Mouse (Mus musculus): ENCODE results near the gene Pitpnm2. TPM values are rescaled to one million over a fixed set of nuclear protein-coding genes. Genes with fewer than 3 reads are reported as not detected.
A peak's percentile ranks its signal among the peaks of the same experiment; 100 is the strongest.
"Not testable (repeated sequence)": the region's sequence is repeated elsewhere in the genome, so short reads cannot be mapped to it uniquely, and the experiment has no call there.

Gene Pitpnm2
- polyA plus RNA-seq (2015; fragmentation: Nextera tagmentation; extraction: Ambion mirVana), result 1.6 and 1.9 TPM in 2 replicates

DNA sequence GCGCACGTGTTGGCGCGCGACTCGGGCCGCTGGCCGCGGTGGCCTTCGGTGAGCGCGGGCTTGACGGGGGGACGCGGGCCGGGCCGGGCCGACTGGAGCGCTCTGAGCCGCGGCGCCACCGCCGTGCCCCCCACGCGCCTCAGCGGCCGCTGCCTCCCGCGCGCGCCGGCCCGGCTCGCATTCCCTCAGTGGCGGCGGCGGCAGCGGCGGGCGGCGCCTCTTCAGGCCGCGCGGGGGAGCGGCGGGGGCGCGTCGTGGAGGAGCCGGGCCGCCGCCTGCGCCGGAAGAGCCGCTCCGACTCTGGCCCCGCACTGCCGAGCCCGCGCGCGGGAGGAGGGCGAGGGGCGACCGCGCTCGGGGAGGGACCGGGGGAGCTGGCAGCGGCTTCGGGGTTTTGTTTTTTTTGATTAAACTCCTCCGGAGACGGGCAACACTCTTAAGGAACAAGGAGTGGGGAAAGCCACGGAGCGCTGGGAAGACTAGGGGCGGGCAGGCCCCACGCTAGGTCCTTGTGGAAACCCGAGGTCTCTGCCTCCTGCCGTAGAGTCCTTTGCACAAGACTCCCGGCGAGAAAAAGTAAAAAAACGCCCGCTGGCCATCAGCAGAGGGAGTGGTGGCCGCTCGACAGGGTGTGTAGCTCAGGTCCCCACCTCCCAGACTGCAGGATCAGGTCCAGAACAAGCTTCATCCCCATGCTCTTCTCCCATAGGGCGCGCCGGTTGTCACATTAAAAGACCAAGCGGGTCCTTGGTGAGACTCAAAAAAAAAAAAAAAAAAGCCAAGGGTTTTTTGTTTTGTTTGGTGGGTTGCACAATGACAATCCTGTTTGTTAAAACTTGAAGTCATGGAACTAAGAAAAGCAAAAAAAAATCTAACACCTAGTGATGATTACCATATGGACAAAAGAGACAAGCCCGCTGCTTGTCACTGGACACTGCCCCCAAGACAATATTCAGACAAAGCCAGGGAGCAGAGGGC, at the start of gene Pitpnm2:
Gene Pitpnm2 (minus strand): TSS at position 147 of the 978 bp plus-strand sequence.
- peaks cover 19% of the 10 kb centered on the region for H3K4me1 ChIP-seq (ENCODE audit: control insufficient read depth, low read depth, low read length)
- whole genome bisulfite sequencing (ENCODE audit: insufficient replicate concordance), result 2% methylated on average over 60 of the region's 90 CpGs
- peak; percentile 55 for ATAC-seq (ENCODE audit: low read depth)
- no peaks in the 10 kb centered on the region for H3K9me3 ChIP-seq (replicated peaks; ENCODE audit: control insufficient read depth, low read length)
- no peaks in the 10 kb centered on the region for H3K27me3 ChIP-seq (ENCODE audit: control insufficient read depth, insufficient read depth, low read depth, low read length)
- peak within 1 kb of the TSS; percentile 73 for H3K4me3 ChIP-seq (ENCODE audit: low read depth, low read length)
- peak within 1 kb of the TSS; percentile 85 for H3K4me2 ChIP-seq (ENCODE audit: low read depth, low read length)
- peak within 1 kb of the TSS; percentile 79 for H3K27ac ChIP-seq (ENCODE audit: low read length)
- peak within 1 kb of the TSS; percentile 74 for H3K9ac ChIP-seq (ENCODE audit: low read depth, low read length)
- peaks cover 4% of the 10 kb centered on the region for H3K36me3 ChIP-seq (ENCODE audit: control insufficient read depth, insufficient read depth)

DNA sequence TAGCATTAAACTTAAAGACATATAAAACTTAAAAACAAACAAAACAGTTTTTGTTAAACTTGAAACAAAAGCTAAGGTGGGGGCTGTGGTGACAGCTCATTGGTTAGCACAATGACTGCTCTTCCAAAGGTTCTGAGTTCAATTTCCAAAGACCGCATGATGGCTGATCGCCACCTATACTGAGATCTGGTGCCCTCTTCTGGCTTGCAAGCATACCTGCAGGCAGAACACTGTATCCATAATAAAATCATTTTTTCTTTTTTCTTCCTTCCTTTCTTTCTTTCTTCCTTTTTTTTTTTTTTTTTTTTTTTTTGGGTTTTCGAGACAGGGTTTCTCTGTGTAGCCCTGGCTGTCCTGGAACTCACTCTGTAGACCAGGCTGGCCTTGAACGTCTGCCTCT, 49.7 kb upstream of the Pitpnm2 start:
- H3K9me3 ChIP-seq (replicated peaks; ENCODE audit: control insufficient read depth, low read length); H3K4me2 ChIP-seq (ENCODE audit: low read depth, low read length); H3K4me3 ChIP-seq (ENCODE audit: low read depth, low read length); H3K9ac ChIP-seq (ENCODE audit: low read depth, low read length); H3K27me3 ChIP-seq (ENCODE audit: control insufficient read depth, insufficient read depth, low read depth, low read length); ATAC-seq (ENCODE audit: low read depth); H3K27ac ChIP-seq (ENCODE audit: low read length); H3K4me1 ChIP-seq (ENCODE audit: control insufficient read depth, low read depth, low read length): not testable (repeated sequence)
- H3K36me3 ChIP-seq (ENCODE audit: control insufficient read depth, insufficient read depth), result peaks cover 15% of the 10 kb centered on the region
- 53% methylated on average over 3 of the region's 4 CpGs for WGBS (ENCODE audit: insufficient replicate concordance)

DNA sequence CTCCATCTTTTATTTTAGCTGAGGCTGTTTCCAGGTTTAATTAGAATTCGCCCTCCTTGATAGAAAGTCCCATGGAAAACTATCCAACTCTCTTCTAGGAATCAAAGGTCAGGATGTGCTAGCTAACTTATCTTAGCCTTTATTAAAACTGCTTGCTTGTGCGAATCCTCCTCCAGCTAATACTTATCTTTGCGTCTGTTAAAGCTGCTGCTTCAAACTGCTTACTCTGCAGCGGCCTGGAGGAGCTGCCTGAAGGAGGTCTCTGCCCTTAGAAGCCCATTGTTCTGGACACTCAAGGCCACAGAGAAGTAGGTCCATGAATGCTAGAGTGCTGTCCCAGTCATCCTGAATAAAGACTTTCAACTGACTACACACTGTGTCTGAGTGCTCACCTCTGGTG, 46.9 kb upstream of the Pitpnm2 start:
- ATAC-seq (ENCODE audit: low read depth), result no peak
- H3K36me3 ChIP-seq (ENCODE audit: control insufficient read depth, insufficient read depth), result peaks cover 13% of the 10 kb centered on the region
- no peaks in the 10 kb centered on the region for H3K4me1 ChIP-seq (ENCODE audit: control insufficient read depth, low read depth, low read length)
- H3K4me3 ChIP-seq (ENCODE audit: low read depth, low read length), result no peak overlapping the region
- H3K9me3 ChIP-seq (replicated peaks; ENCODE audit: control insufficient read depth, low read length), result no peaks in the 10 kb centered on the region
- no peak overlapping the region for H3K4me2 ChIP-seq (ENCODE audit: low read depth, low read length)
- H3K27ac ChIP-seq (ENCODE audit: low read length), result no peak overlapping the region
- no peak overlapping the region for H3K9ac ChIP-seq (ENCODE audit: low read depth, low read length)
- H3K27me3 ChIP-seq (ENCODE audit: control insufficient read depth, insufficient read depth, low read depth, low read length), result no peaks in the 10 kb centered on the region
- 77% methylated on average over 4 of the region's 4 CpGs for WGBS (ENCODE audit: insufficient replicate concordance)

DNA sequence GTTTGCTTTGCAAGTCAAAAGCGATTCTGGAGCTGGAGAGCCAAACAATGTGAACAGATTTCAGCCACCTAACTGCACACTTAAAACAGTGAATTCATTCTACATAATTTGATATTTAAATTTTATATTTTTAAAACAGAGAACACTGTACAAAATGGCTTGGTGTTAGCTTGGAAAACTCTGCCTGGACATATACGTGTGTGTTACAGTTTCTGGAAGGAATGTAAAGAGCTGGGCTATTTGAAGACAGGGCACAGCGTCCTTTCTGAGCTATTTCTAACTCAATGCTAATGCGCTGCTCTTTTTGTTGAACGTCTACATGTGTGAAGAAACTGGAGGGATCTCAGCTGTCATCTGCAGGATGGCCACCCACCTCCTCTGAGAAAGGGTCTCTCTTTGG, 44.4 kb upstream of the Pitpnm2 start:
- Histone ChIP-seq H3K9me3 (replicated peaks; ENCODE audit: control insufficient read depth, low read length) (no peaks in the 10 kb centered on the region), H3K9ac (ENCODE audit: low read depth, low read length) (no peak overlapping the region), H3K4me2 (ENCODE audit: low read depth, low read length) (no peak overlapping the region), H3K27me3 (ENCODE audit: control insufficient read depth, insufficient read depth, low read depth, low read length) (no peaks in the 10 kb centered on the region), H3K27ac (ENCODE audit: low read length) (no peak overlapping the region), H3K4me1 (ENCODE audit: control insufficient read depth, low read depth, low read length) (no peaks in the 10 kb centered on the region), H3K36me3 (ENCODE audit: control insufficient read depth, insufficient read depth) (peaks cover 22% of the 10 kb centered on the region), H3K4me3 (ENCODE audit: low read depth, low read length) (no peak overlapping the region)
- 80% methylated on average over 5 of the region's 5 CpGs for WGBS (ENCODE audit: insufficient replicate concordance)
- no peak for ATAC-seq (ENCODE audit: low read depth)

DNA sequence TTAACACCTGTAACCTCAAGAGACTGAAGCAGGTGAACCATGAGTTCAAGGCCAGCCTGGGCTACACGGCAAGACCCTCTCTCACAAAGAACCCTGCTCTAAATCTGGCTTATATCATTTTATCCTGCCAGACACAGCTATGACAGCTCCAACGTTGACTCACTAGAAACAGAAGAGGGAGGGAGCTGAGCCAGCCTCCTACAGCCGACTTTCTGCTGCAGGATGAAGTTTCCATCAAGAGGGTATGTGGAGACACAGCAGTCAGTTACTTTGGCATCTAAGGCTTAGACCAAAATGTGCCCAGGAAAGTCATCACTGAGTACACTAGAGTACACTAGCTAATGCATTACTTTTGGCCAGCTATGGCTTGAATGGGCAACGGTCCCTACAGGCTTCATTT, 40.7 kb upstream of the Pitpnm2 start:
- H3K27me3 ChIP-seq (ENCODE audit: control insufficient read depth, insufficient read depth, low read depth, low read length), result no peaks in the 10 kb centered on the region
- ATAC-seq (ENCODE audit: low read depth), result no peak
- no peaks in the 10 kb centered on the region for H3K9me3 ChIP-seq (replicated peaks; ENCODE audit: control insufficient read depth, low read length)
- H3K36me3 ChIP-seq (ENCODE audit: control insufficient read depth, insufficient read depth), result peaks cover 17% of the 10 kb centered on the region
- H3K4me1 ChIP-seq (ENCODE audit: control insufficient read depth, low read depth, low read length), result no peaks in the 10 kb centered on the region
- no peak overlapping the region for H3K4me3 ChIP-seq (ENCODE audit: low read depth, low read length)
- H3K27ac ChIP-seq (ENCODE audit: low read length), result no peak overlapping the region
- no peak overlapping the region for H3K9ac ChIP-seq (ENCODE audit: low read depth, low read length)
- H3K4me2 ChIP-seq (ENCODE audit: low read depth, low read length), result no peak overlapping the region
- 88% methylated on average over 4 of the region's 4 CpGs for WGBS (ENCODE audit: insufficient replicate concordance)

DNA sequence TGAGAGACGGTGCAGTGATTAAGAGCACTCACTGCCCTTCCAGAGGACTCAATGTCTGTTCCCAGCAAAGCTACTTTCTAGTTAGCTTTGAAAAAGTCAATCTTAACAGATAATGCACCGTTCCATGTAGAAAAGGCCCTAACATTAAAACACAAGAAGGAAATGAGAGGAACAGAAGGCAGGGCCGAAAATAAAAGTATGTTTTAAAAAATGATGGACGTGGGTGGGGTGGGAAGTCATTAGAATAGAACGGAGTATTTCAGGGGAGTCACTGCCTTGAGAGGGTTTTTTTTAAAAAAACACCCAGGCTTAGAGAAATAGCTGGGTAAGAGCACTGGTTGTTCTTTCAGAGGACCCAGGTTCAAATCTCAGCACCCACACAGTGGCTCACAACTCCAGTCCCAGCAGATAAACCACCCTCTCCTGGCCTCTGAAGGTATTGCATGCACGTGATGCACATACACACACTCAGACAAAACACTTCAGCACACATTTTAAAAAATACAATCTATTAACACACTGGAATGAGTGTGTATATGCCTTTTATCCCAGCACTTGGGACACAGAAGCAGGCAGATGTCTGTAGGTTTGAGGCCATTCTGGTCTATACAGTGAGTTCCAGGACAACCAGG, 38.2 kb upstream of the Pitpnm2 start:
- ATAC-seq (ENCODE audit: low read depth), result no peak
- peaks cover 17% of the 10 kb centered on the region for H3K36me3 ChIP-seq (ENCODE audit: control insufficient read depth, insufficient read depth)
- H3K4me2 ChIP-seq (ENCODE audit: low read depth, low read length), result no peak overlapping the region
- no peak overlapping the region for H3K27ac ChIP-seq (ENCODE audit: low read length)
- H3K4me3 ChIP-seq (ENCODE audit: low read depth, low read length), result no peak overlapping the region
- no peaks in the 10 kb centered on the region for H3K9me3 ChIP-seq (replicated peaks; ENCODE audit: control insufficient read depth, low read length)
- H3K4me1 ChIP-seq (ENCODE audit: control insufficient read depth, low read depth, low read length), result no peaks in the 10 kb centered on the region; the same call in 1 of the 2 replicates
- no peaks in the 10 kb centered on the region for H3K27me3 ChIP-seq (ENCODE audit: control insufficient read depth, insufficient read depth, low read depth, low read length)
- whole genome bisulfite sequencing (ENCODE audit: insufficient replicate concordance), result 87% methylated on average over 6 of the region's 6 CpGs
- no peak overlapping the region for H3K9ac ChIP-seq (ENCODE audit: low read depth, low read length)

DNA sequence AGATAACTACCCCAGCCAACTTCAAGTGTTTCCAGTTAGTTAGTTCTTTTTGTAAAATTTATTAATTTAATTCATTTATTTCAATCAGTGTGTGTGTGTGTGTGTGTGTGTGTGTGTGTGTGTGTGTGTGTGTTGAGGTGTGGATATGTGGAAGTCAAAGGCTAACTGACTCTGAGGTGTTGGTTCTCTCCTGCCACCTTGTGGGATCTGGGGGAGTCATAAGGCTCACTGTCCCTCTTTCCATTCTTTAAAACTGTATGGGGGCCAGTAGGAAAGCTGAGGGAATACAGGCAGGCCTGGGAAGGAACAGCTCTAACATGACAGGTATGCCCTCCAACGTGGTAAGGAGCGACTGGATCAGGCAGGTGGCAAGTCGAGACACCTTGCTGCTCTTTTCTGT, 34.8 kb upstream of the Pitpnm2 start:
- no peaks in the 10 kb centered on the region for H3K9me3 ChIP-seq (replicated peaks; ENCODE audit: control insufficient read depth, low read length)
- H3K4me2 ChIP-seq (ENCODE audit: low read depth, low read length), result no peak overlapping the region
- H3K4me1 ChIP-seq (ENCODE audit: control insufficient read depth, low read depth, low read length), result no peaks in the 10 kb centered on the region; the same call in 1 of the 2 replicates
- WGBS (ENCODE audit: insufficient replicate concordance), result 61% methylated on average over 3 of the region's 3 CpGs
- H3K27ac ChIP-seq (ENCODE audit: low read length), result no peak overlapping the region
- H3K27me3 ChIP-seq (ENCODE audit: control insufficient read depth, insufficient read depth, low read depth, low read length), result no peaks in the 10 kb centered on the region
- peaks cover 8% of the 10 kb centered on the region for H3K36me3 ChIP-seq (ENCODE audit: control insufficient read depth, insufficient read depth)
- H3K9ac ChIP-seq (ENCODE audit: low read depth, low read length), result no peak overlapping the region
- no peak overlapping the region for H3K4me3 ChIP-seq (ENCODE audit: low read depth, low read length)
- ATAC-seq (ENCODE audit: low read depth), result no peak

DNA sequence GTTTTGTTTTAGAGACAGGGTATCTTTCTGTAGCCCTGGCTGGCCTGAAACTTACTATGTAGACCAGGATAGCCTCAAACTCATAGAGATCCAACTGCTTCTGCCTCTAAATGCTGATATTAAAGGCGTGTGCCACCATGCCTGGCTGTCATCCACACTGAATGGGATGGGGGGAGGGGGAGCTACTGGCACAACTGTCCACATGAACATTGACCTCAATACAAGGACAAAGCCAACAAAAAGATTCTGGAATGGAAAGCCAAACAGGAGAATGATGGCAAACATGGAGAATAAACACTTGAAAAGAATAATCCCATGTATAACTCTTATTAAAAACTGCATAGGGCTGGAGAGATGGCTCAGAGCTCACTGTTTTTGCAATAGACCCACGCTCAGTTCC, 33.3 kb upstream of the Pitpnm2 start:
- peaks cover 5% of the 10 kb centered on the region for H3K36me3 ChIP-seq (ENCODE audit: control insufficient read depth, insufficient read depth)

DNA sequence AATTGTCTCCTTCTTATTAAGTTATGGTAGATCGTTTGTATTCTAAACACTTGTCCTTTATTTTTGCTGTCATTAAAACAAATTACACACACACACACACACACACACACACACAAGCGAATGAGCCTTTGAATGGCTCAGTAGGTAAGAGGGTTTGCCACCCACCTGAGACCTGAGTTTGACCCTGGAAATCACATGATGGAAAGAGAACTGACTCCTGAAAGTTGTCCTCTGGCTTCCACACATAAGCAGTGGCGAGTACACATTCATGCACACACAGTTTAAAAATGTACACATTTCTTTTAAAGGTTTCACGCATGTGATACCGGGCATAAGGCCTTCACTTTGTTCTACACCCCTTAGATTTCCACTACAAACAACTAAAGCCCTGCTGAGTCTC, 20.7 kb upstream of the Pitpnm2 start:
- WGBS (ENCODE audit: insufficient replicate concordance), result 81% methylated on average over 5 of the region's 5 CpGs
- Histone ChIP-seq H3K9me3 (replicated peaks; ENCODE audit: control insufficient read depth, low read length) (no peaks in the 10 kb centered on the region), H3K4me3 (ENCODE audit: low read depth, low read length) (no peak overlapping the region), H3K4me2 (ENCODE audit: low read depth, low read length) (no peak overlapping the region), H3K27me3 (ENCODE audit: control insufficient read depth, insufficient read depth, low read depth, low read length) (no peaks in the 10 kb centered on the region), H3K36me3 (ENCODE audit: control insufficient read depth, insufficient read depth) (peaks cover 7% of the 10 kb centered on the region), H3K27ac (ENCODE audit: low read length) (no peak overlapping the region), H3K4me1 (ENCODE audit: control insufficient read depth, low read depth, low read length) (no peaks in the 10 kb centered on the region), H3K9ac (ENCODE audit: low read depth, low read length) (no peak overlapping the region)
- no peak for ATAC-seq (ENCODE audit: low read depth)

More for the DNA sequence above, 33.3 kb upstream of the Pitpnm2 start:
- Histone ChIP-seq H3K4me2 (ENCODE audit: low read depth, low read length) (no peak overlapping the region), H3K9me3 (replicated peaks; ENCODE audit: control insufficient read depth, low read length) (no peaks in the 10 kb centered on the region), H3K27me3 (ENCODE audit: control insufficient read depth, insufficient read depth, low read depth, low read length) (no peaks in the 10 kb centered on the region), H3K27ac (ENCODE audit: low read length) (no peak overlapping the region), H3K4me1 (ENCODE audit: control insufficient read depth, low read depth, low read length) (no peaks in the 10 kb centered on the region; the same call in 1 of the 2 replicates), H3K4me3 (ENCODE audit: low read depth, low read length) (no peak overlapping the region), H3K9ac (ENCODE audit: low read depth, low read length) (no peak overlapping the region)
- WGBS (ENCODE audit: insufficient replicate concordance), result 69% methylated on average over 2 of the region's 2 CpGs
- ATAC-seq (ENCODE audit: low read depth), result no peak

Measured in liver, embryonic 16.5 days (tissue).